Mouse (Mus musculus): Measurements from ENCODE around the gene Them4. TPM values are rescaled to one million over a fixed set of nuclear protein-coding genes. Genes with fewer than 3 reads are reported as not detected.

Them4 gene
- polyA plus RNA-seq, 1 experiment from 2014 or later: 12.2 TPM

DNA sequence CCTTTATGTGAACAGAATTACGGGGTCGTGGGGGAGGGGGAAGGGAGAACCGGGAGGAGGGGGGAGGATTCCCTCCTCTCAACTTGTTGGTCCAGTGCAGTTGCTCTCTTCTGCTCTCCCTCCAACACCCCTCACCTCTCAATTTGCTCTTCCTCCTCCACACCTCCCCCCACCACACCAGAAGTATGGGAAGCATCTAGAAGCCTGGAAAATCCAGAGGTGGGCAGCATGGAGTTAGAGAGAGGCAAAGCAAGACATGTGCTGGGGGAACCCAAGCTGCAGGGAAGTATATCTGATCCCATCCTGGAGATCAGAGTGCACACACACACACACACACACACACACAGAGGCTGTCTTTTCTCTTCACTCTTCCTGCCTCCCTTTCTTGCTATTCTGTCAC is 62.1 kb downstream of the Them4 start:
- DNase-seq (ENCODE audit: low spot score): no peak
- Histone ChIP-seq H3K4me1 (ENCODE audit: control insufficient read depth, insufficient read depth, low read length) (peaks cover 22% of the 10 kb centered on the region), H3K4me2 (ENCODE audit: low read depth, low read length) (peak overlapping the region; percentile 49), H3K9me3 (ENCODE audit: control insufficient read depth, low read length) (no peaks in the 10 kb centered on the region), H3K4me3 (ENCODE audit: low read depth, low read length) (no peak overlapping the region; the same call in 1 of the 2 replicates), H3K9ac (ENCODE audit: low read depth, low read length) (peak overlapping the region; percentile 42; the same call in 1 of the 2 replicates), H3K27me3 (replicated peaks; ENCODE audit: control insufficient read depth, insufficient read depth, low read length) (no peaks in the 10 kb centered on the region), H3K36me3 (ENCODE audit: control insufficient read depth, insufficient read depth, low read length) (no peaks in the 10 kb centered on the region), H3K27ac (replicated peaks; ENCODE audit: low read depth, low read length) (no peak overlapping the region)
- peak; percentile 14; the same call in 1 of the 2 replicates for ATAC-seq (ENCODE audit: low read depth)
- WGBS: 5% methylated on average over 3 of the region's 3 CpGs

DNA sequence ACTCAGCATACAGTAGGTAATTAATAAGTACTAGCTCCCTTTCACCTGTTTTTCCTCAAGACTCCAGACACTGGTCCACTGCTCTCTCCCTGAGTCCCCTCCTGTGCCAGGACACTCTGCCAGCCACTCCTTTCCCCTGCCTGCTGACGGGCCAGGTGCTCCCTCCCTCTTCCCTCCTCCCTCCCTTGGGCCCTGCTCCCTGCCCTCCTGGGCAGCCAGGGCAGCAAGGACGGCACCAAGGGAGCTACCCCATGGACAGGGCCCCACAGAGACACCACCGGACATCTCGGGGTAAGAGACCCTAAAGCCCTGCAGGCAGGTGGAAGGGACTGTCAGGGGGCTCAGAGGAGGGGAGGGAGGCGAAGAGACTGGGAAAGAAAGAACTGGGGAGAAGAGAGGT is 62.8 kb downstream of the Them4 start, which contains the start of gene Rorc:
TSS of gene Rorc (plus strand) at position 154 of the 400 bp plus-strand sequence.
- no peaks in the 10 kb centered on the region for H3K36me3 ChIP-seq (ENCODE audit: control insufficient read depth, insufficient read depth, low read length)
- H3K4me1 ChIP-seq (ENCODE audit: control insufficient read depth, insufficient read depth, low read length): peaks cover 26% of the 10 kb centered on the region
- no peak within 1 kb of the TSS for H3K27ac ChIP-seq (replicated peaks; ENCODE audit: low read depth, low read length)
- no peaks in the 10 kb centered on the region for H3K9me3 ChIP-seq (ENCODE audit: control insufficient read depth, low read length)
- DNase-seq (ENCODE audit: low spot score): no peak
- peak within 1 kb of the TSS; percentile 42 for H3K9ac ChIP-seq (ENCODE audit: low read depth, low read length)
- H3K4me3 ChIP-seq (ENCODE audit: low read depth, low read length): peak within 1 kb of the TSS; percentile 23
- H3K27me3 ChIP-seq (replicated peaks; ENCODE audit: control insufficient read depth, insufficient read depth, low read length): no peaks in the 10 kb centered on the region
- peak within 1 kb of the TSS; percentile 49 for H3K4me2 ChIP-seq (ENCODE audit: low read depth, low read length)
- peak; percentile 34; the same call in 1 of the 2 replicates for ATAC-seq (ENCODE audit: low read depth)
- whole genome bisulfite sequencing: 17% methylated on average over 5 of the region's 5 CpGs

DNA sequence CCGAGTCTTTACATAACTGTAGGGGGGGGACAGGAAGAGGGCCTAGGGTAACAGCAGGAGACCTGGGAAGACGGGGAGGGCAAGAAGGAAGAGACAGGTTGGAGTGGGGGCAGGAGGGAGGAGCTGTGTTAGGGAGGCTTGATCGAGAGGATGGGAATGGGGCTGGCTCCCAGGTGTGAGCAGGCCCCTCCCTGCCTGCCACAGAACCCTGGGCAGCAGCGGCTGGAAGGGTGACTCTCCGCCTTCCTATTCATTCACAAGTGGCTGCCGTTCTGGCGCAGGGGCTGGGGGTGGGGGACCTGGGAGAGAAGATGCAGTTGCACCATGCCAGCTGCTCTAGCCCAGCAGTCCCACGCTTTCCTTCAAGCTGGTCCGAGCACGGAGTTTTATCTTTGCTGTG is 63.2 kb downstream of the Them4 start:
- DNase-seq (ENCODE audit: low spot score): peak; percentile 43
- no peaks in the 10 kb centered on the region for H3K36me3 ChIP-seq (ENCODE audit: control insufficient read depth, insufficient read depth, low read length)
- no peaks in the 10 kb centered on the region for H3K9me3 ChIP-seq (ENCODE audit: control insufficient read depth, low read length)
- 0 out of 2 replicates have a peak overlapping the region, but pooled peaks have one; percentile 34 for H3K9ac ChIP-seq (ENCODE audit: low read depth, low read length)
- peak overlapping the region; percentile 41 for H3K4me2 ChIP-seq (ENCODE audit: low read depth, low read length)
- H3K4me1 ChIP-seq (ENCODE audit: control insufficient read depth, insufficient read depth, low read length): peaks cover 26% of the 10 kb centered on the region
- no peak overlapping the region for H3K27ac ChIP-seq (replicated peaks; ENCODE audit: low read depth, low read length)
- WGBS: 9% methylated on average over 7 of the region's 10 CpGs
- ATAC-seq (ENCODE audit: low read depth): peak; percentile 48
- peak overlapping the region; percentile 23 for H3K4me3 ChIP-seq (ENCODE audit: low read depth, low read length)
- no peaks in the 10 kb centered on the region for H3K27me3 ChIP-seq (replicated peaks; ENCODE audit: control insufficient read depth, insufficient read depth, low read length)

DNA sequence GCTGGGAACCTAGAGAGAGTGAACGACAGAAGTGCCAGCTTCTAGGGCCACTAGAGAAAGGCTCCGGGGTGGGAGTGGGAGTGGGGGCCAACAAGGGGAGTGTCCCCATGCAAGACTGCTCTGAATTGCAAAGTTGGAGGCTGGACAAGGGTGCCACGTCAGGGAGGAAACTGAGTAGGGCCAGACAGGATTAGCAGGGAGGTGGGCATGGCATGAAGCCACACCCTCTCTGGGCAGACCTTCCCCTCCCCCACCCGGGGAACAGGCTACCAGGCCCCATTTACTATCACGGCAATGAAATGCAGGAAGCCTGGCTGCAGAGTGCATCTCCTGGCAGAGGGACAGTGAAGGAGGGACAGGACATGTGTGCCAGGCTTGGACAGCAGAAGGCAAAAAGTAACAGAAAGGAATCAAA is 63.7 kb downstream of the Them4 start:
- Histone ChIP-seq H3K36me3 (ENCODE audit: control insufficient read depth, insufficient read depth, low read length) (no peaks in the 10 kb centered on the region), H3K27ac (replicated peaks; ENCODE audit: low read depth, low read length) (no peak overlapping the region), H3K9ac (ENCODE audit: low read depth, low read length) (0 out of 2 replicates have a peak overlapping the region, but pooled peaks have one; percentile 34), H3K27me3 (replicated peaks; ENCODE audit: control insufficient read depth, insufficient read depth, low read length) (no peaks in the 10 kb centered on the region), H3K4me3 (ENCODE audit: low read depth, low read length) (peak overlapping the region; percentile 23; the same call in 1 of the 2 replicates), H3K9me3 (ENCODE audit: control insufficient read depth, low read length) (no peaks in the 10 kb centered on the region), H3K4me2 (ENCODE audit: low read depth, low read length) (peak overlapping the region; percentile 41), H3K4me1 (ENCODE audit: control insufficient read depth, insufficient read depth, low read length) (peaks cover 26% of the 10 kb centered on the region)
- 3% methylated on average over 5 of the region's 5 CpGs for WGBS
- DNase-seq (ENCODE audit: low spot score): peak; percentile 56
- ATAC-seq (ENCODE audit: low read depth): peak; percentile 56

DNA sequence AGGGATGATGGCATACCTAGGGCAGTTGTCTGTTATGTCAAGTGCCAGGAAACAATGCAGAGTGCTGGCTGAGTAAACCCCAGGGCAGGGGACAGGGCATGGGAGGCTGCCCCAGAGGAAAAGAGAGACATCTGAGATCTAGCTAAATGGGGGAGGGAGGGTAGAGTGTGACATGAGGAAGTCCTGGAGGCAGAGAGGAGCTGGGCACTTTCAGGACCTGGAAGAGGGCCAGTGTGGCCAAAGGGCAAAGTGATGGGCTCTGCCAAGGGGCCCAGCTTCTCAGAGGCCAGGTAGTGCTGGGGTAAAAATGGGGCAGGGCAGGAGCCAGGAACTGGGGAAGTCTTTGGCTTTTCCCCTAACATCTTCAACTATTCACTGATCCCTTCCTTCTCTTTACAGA is 64.7 kb downstream of the Them4 start:
- ATAC-seq (ENCODE audit: low read depth) (no peak), DNase-seq (ENCODE audit: low spot score) (no peak)
- no peak overlapping the region for H3K27ac ChIP-seq (replicated peaks; ENCODE audit: low read depth, low read length)
- H3K9me3 ChIP-seq (ENCODE audit: control insufficient read depth, low read length): no peaks in the 10 kb centered on the region
- no peaks in the 10 kb centered on the region for H3K36me3 ChIP-seq (ENCODE audit: control insufficient read depth, insufficient read depth, low read length)
- H3K9ac ChIP-seq (ENCODE audit: low read depth, low read length): no peak overlapping the region
- H3K27me3 ChIP-seq (replicated peaks; ENCODE audit: control insufficient read depth, insufficient read depth, low read length): no peaks in the 10 kb centered on the region
- no peak overlapping the region for H3K4me2 ChIP-seq (ENCODE audit: low read depth, low read length)
- no peak overlapping the region for H3K4me3 ChIP-seq (ENCODE audit: low read depth, low read length)
- H3K4me1 ChIP-seq (ENCODE audit: control insufficient read depth, insufficient read depth, low read length): peaks cover 26% of the 10 kb centered on the region

DNA sequence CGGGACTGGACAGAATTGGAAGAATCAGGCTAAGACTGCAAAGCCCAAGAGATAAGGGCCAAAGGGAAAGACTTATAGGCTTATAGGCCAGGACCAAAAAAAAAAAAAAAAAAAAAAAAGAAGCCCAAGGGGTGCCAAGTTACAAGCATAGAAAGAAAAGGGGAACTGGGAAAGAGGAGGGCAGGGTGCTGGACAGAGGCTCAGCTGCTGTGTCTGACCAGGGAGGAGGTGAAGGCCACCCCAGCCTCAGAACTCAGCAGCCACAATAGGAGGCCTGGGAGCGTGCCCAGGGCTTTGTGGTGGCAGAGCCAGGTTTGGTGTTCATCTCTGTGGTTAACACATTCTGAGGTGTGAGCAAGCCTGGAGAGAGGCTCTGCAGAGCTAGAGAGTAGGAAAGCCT is 65.3 kb downstream of the Them4 start:
- Histone ChIP-seq H3K4me3 (ENCODE audit: low read depth, low read length) (no peak overlapping the region), H3K27ac (replicated peaks; ENCODE audit: low read depth, low read length) (no peak overlapping the region), H3K27me3 (replicated peaks; ENCODE audit: control insufficient read depth, insufficient read depth, low read length) (no peaks in the 10 kb centered on the region), H3K9ac (ENCODE audit: low read depth, low read length) (no peak overlapping the region), H3K36me3 (ENCODE audit: control insufficient read depth, insufficient read depth, low read length) (no peaks in the 10 kb centered on the region), H3K4me1 (ENCODE audit: control insufficient read depth, insufficient read depth, low read length) (peaks cover 26% of the 10 kb centered on the region), H3K4me2 (ENCODE audit: low read depth, low read length) (no peak overlapping the region), H3K9me3 (ENCODE audit: control insufficient read depth, low read length) (no peaks in the 10 kb centered on the region)
- WGBS: 68% methylated on average over 2 of the region's 2 CpGs
- ATAC-seq (ENCODE audit: low read depth) (no peak), DNase-seq (ENCODE audit: low spot score) (no peak)

DNA sequence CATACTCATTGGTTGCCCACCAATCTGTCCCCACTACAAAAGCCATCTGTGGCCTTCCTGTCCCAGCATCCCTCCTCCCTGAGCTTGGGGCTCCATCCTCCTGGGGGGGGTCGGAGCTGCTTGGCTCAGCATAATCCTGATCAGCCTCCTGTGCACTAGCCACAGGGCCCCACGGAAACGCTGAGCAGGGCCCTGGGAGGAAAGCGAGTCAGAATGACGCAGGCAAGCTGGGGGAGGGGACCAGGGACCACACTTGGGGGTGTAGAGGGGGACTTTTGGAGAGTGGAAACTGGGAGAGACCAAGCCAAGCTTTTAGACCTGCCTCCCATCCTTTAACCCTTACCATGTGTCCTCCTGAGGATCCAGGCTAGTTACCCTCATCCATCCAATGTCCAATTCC is 66.0 kb downstream of the Them4 start:
- ATAC-seq (ENCODE audit: low read depth) (no peak), DNase-seq (ENCODE audit: low spot score) (no peak)
- no peaks in the 10 kb centered on the region for H3K27me3 ChIP-seq (replicated peaks; ENCODE audit: control insufficient read depth, insufficient read depth, low read length)
- 52% methylated on average over 5 of the region's 5 CpGs for WGBS
- no peak overlapping the region for H3K9ac ChIP-seq (ENCODE audit: low read depth, low read length)
- no peaks in the 10 kb centered on the region for H3K36me3 ChIP-seq (ENCODE audit: control insufficient read depth, insufficient read depth, low read length)
- H3K9me3 ChIP-seq (ENCODE audit: control insufficient read depth, low read length): no peaks in the 10 kb centered on the region
- H3K4me2 ChIP-seq (ENCODE audit: low read depth, low read length): no peak overlapping the region
- no peak overlapping the region for H3K27ac ChIP-seq (replicated peaks; ENCODE audit: low read depth, low read length)
- H3K4me1 ChIP-seq (ENCODE audit: control insufficient read depth, insufficient read depth, low read length): peaks cover 26% of the 10 kb centered on the region
- no peak overlapping the region for H3K4me3 ChIP-seq (ENCODE audit: low read depth, low read length)

DNA sequence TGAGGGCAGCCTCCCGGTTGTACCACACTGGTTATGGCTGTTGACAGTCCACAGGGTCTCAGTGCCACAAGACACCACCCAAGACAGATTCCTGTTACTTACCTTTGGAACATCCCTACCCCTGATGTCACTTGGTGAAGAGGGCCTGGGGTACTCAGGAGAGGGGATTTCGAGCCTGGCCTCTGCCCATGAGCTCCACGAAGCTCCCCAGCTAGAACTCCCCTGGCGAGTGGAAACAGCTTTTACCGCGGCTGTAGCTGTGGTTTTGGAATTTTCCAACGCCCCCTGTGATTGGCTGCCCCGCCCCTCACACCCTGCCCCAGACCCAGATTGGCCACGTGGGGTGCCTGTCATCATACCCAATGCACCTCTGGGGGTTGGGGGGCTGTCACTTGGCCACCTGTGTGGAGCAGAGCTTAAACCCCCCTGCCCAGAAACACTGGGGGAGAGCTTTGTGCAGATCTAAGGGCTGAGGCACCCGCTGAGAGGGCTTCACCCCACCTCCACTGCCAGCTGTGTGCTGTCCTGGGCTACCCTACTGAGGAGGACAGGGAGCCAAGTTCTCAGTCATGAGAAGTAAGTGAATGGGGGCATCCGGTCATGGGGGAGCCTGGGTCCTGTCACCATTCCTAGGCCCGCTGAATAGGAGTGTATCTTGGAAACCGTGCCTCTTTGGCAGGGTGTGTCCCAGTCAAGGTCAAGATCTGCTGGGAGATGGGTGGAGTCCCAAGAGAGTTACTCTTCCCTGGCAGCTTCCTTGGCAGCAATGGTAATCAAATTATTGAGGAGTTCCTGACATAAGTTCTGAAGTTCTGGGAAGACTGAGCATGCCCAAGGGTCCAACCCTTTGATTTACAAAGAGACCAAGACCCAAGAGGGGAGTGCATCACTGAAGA is 67.4 kb downstream of the Them4 start:
- Histone ChIP-seq H3K9ac (ENCODE audit: low read depth, low read length) (no peak overlapping the region), H3K27ac (replicated peaks; ENCODE audit: low read depth, low read length) (no peak overlapping the region), H3K4me2 (ENCODE audit: low read depth, low read length) (no peak overlapping the region), H3K27me3 (replicated peaks; ENCODE audit: control insufficient read depth, insufficient read depth, low read length) (no peaks in the 10 kb centered on the region), H3K4me3 (ENCODE audit: low read depth, low read length) (no peak overlapping the region), H3K4me1 (ENCODE audit: control insufficient read depth, insufficient read depth, low read length) (peaks cover 17% of the 10 kb centered on the region), H3K9me3 (ENCODE audit: control insufficient read depth, low read length) (no peaks in the 10 kb centered on the region), H3K36me3 (ENCODE audit: control insufficient read depth, insufficient read depth, low read length) (no peaks in the 10 kb centered on the region)
- 19% methylated on average over 13 of the region's 13 CpGs for WGBS
- DNase-seq (ENCODE audit: low spot score) (no peak), ATAC-seq (ENCODE audit: low read depth) (no peak)
